Mouse (Mus musculus) Patski (cell line): ENCODE results near the gene Fcgr4. TPM values are rescaled to one million over a fixed set of nuclear protein-coding genes. Genes with fewer than 3 reads are reported as not detected.
"Not testable (repeated sequence)": the region's sequence is repeated elsewhere in the genome, so short reads cannot be mapped to it uniquely, and the experiment has no call there.

Experiments used
- ATAC-seq: fragments of 100-300 bp; one replicate; pipeline ENCODE4 v1.8.0; 2021
- CTCF ChIA-PET: fragments of 350-600 bp; sonication (Branson Sonifier 250); formaldehyde crosslinking; loops from one replicate; lab custom pipeline; 2022; ENCODE audit warnings: inconsistent platforms; lab: Charles Lee
- POLR2A ChIA-PET: fragments of 350-600 bp; sonication (Branson Sonifier 250); formaldehyde crosslinking; loops from one replicate; lab custom pipeline; 2022; ENCODE audit warnings: antibody characterized with exemption, inconsistent platforms; lab: Charles Lee
- DNase-seq: peaks from one replicate; pipeline ENCODE4 v3.0.0-alpha.2; 2011; ENCODE audit warnings: low read depth, low spot score
- H3K27me3 ChIP-seq: fragments of 371-371 bp; one replicate; pipeline ENCODE4 v1.5.1; 2021
- CTCF ChIP-seq: fragments of 100-300 bp; IDR thresholded peaks from one replicate; pipeline ENCODE4 v1.5.1; 2021
- in situ Hi-C: fragments of 300-500 bp; cut with MboI; formaldehyde crosslinking; loops from 3 replicates; pipeline ENCODE4 v1.11.1; 2018; ENCODE audit warnings: low pct_unique_long_range_greater_than_20kb, mixed read lengths
- polyA plus RNA-seq: library from polyadenylated mRNA; unstranded; gene quantifications from one replicate; pipeline ENCODE4 v1.2.3, GENCODE M21; 2021

Gene Fcgr4
- polyA plus RNA-seq = 0.08 TPM

- POLR2A ChIA-PET = no interaction called here
- CTCF ChIA-PET = no interaction called here
- in situ Hi-C loops = no loop called here
- no peaks in the 10 kb centered on the region for H3K27me3 ChIP-seq
- no peak for ATAC-seq
- TF ChIP-seq CTCF = no peak
- no peak for DNase-seq
Observed at GRCm38 (mm10) chr1:171018737-171019136, at the start of gene Fcgr4. Gene Fcgr4, plus strand, starts transcription at chr1:171018920.

GRCm38 (mm10) chr1:170972494-170972893, 46.2 kb upstream of the Fcgr4 start:
- in situ Hi-C loops = no loop called here
- ChIA-PET POLR2A (no interaction called here), CTCF (interaction anchor here (1.0 kb wide), 1 partner anchor 12 kb away, joined by 3 read pairs; no protein-coding TSS in a partner anchor)
- H3K27me3 ChIP-seq = no peaks in the 10 kb centered on the region
- no peak for TF ChIP-seq CTCF
- DNase-seq = no peak
- no peak for ATAC-seq

GRCm38 (mm10) chr1:170972936-170973335, 45.8 kb upstream of the Fcgr4 start:
- DNase-seq = no peak
- CTCF ChIA-PET = interaction anchor here (1.0 kb wide), 1 partner anchor 12 kb away, joined by 3 read pairs; no protein-coding TSS in a partner anchor
- TF ChIP-seq CTCF = no peak
- in situ Hi-C loops = no loop called here
- POLR2A ChIA-PET = no interaction called here
- ATAC-seq = no peak
- H3K27me3 ChIP-seq = no peaks in the 10 kb centered on the region

- no peak for DNase-seq
- POLR2A ChIA-PET = no interaction called here
- TF ChIP-seq CTCF = no peak
- no peak for ATAC-seq
- H3K27me3 ChIP-seq = no peaks in the 10 kb centered on the region
- CTCF ChIA-PET = interaction anchor here (1.7 kb wide), 1 partner anchor 72 kb away, joined by 9 read pairs; no protein-coding TSS in a partner anchor
- in situ Hi-C loops = no loop called here
Observed at GRCm38 (mm10) chr1:170974171-170974570, 44.5 kb upstream of the Fcgr4 start.

GRCm38 (mm10) chr1:170974736-170975135, 44.0 kb upstream of the Fcgr4 start:
- DNase-seq = no peak
- ATAC-seq = no peak
- in situ Hi-C loops = loop anchor here (25.0 kb wide), 1 partner anchor 337 kb away; the partner anchor contains the start of gene Olfml2b
- ChIA-PET CTCF (interaction anchor here (1.7 kb wide), 2 partner anchors 22 to 73 kb away, joined by 6 to 9 read pairs; no protein-coding TSS in a partner anchor), POLR2A (no interaction called here)
- H3K27me3 ChIP-seq = no peaks in the 10 kb centered on the region
- no peak for TF ChIP-seq CTCF

GRCm38 (mm10) chr1:170975350-170975749, 43.4 kb upstream of the Fcgr4 start:
- POLR2A ChIA-PET, ATAC-seq, H3K27me3 ChIP-seq, DNase-seq: not testable (repeated sequence)
- in situ Hi-C loops = loop anchor here (25.0 kb wide), 1 partner anchor 338 kb away; the partner anchor contains the start of gene Olfml2b
- CTCF ChIA-PET = interaction anchor here (1.7 kb wide), 2 partner anchors 21 to 74 kb away, joined by 6 to 9 read pairs; no protein-coding TSS in a partner anchor

- ChIA-PET CTCF (interaction anchor here (1.0 to 1.7 kb wide), 2 partner anchors 21 to 80 kb away, joined by 4 to 6 read pairs; no protein-coding TSS in a partner anchor), POLR2A (no interaction called here)
- in situ Hi-C loops = loop anchor here (25.0 kb wide), 1 partner anchor 338 kb away; the partner anchor contains the start of gene Olfml2b
- ATAC-seq (no peak), DNase-seq (no peak)
- no peak for TF ChIP-seq CTCF
- H3K27me3 ChIP-seq = no peaks in the 10 kb centered on the region
Observed at GRCm38 (mm10) chr1:170975751-170976161, 43.0 kb upstream of the Fcgr4 start.

- ATAC-seq = no peak
- ChIA-PET POLR2A (no interaction called here), CTCF (interaction anchor here (1.0 to 1.7 kb wide), 2 partner anchors 20 to 81 kb away, joined by 4 to 6 read pairs; no protein-coding TSS in a partner anchor)
- no peaks in the 10 kb centered on the region for H3K27me3 ChIP-seq
- no peak for TF ChIP-seq CTCF
- in situ Hi-C loops = loop anchor here (25.0 kb wide), 1 partner anchor 339 kb away; the partner anchor contains the start of gene Olfml2b
- no peak for DNase-seq
Observed at GRCm38 (mm10) chr1:170976447-170976846, 42.3 kb upstream of the Fcgr4 start, which contains the start of gene Fcgr2b. Gene Fcgr2b, minus strand, starts transcription at chr1:170976547.

- in situ Hi-C loops = loop anchor here (25.0 kb wide), 1 partner anchor 341 kb away; the partner anchor contains the start of gene Olfml2b
- H3K27me3 ChIP-seq = no peaks in the 10 kb centered on the region
- no peak for ATAC-seq
- ChIA-PET CTCF (no interaction called here), POLR2A (no interaction called here)
- no peak for TF ChIP-seq CTCF
- DNase-seq = no peak
Observed at GRCm38 (mm10) chr1:170978601-170979000, 40.1 kb upstream of the Fcgr4 start.

- H3K27me3 ChIP-seq, POLR2A ChIA-PET, CTCF ChIA-PET, ATAC-seq, DNase-seq: not testable (repeated sequence)
- in situ Hi-C loops = loop anchor here (5.0 to 25.0 kb wide), 2 partner anchors 74 to 344 kb away; partner anchors contain the start of gene Olfml2b
Observed at GRCm38 (mm10) chr1:170981679-170982078, 37.0 kb upstream of the Fcgr4 start.

- in situ Hi-C loops = loop anchor here (5.0 to 25.0 kb wide), 2 partner anchors 75 to 345 kb away; partner anchors contain the start of gene Olfml2b
- ATAC-seq (no peak), DNase-seq (no peak)
- ChIA-PET POLR2A (no interaction called here), CTCF (no interaction called here)
- H3K27me3 ChIP-seq = no peaks in the 10 kb centered on the region
- TF ChIP-seq CTCF = no peak
Observed at GRCm38 (mm10) chr1:170982301-170982700, 36.4 kb upstream of the Fcgr4 start.
